Mouse (Mus musculus) olfactory bulb, adult 2 months (tissue): ENCODE measurements around the gene Lbhd2.

Experiments
- CTCF ChIP-seq: fragments of 200-500 bp; IDR thresholded peaks from 2 replicates; pipeline ENCODE4 v1.5.1; 2012; ENCODE audit warnings: low read depth, mild to moderate bottlenecking, low read length, moderate library complexity; ENCODE audit not compliant: insufficient read depth
- POLR2A ChIP-seq: fragments of 200-500 bp; IDR thresholded peaks from 2 replicates; pipeline ENCODE4 v1.6.1; 2012; ENCODE audit warnings: mild to moderate bottlenecking, low read depth, low read length, moderate library complexity; ENCODE audit not compliant: insufficient read depth

- TF ChIP-seq CTCF (peak; percentile 61), POLR2A (no peak)
These were observed 5.0 kb upstream of the Lbhd2 start for GRCm38 (mm10) chr12:111401454-111402184.
